Mouse (Mus musculus) heart, embryonic 14.5 days (tissue): ENCODE data around the gene Lrrc46. TPM values are rescaled to one million over a fixed set of nuclear protein-coding genes. Genes with fewer than 3 reads are reported as not detected.

Experiments
- ATAC-seq: fragments of 200-750 bp; cut with Nextera tagmentation; 2 replicates; pipeline ENCODE4 v1.8.0; 2017; ENCODE audit warnings: low read depth, moderate TSS enrichment; ENCODE audit not compliant: insufficient number of reproducible peaks, insufficient read depth, low FRiP score
- H3K27ac ChIP-seq, 2 experiments: fragments of 200-500 bp in 1 of 2; fragments of 300-500 bp in 1 of 2; sonication (generic) in 1 of 2; replicated peaks in 1 of 2; 2 replicates each; pipeline ENCODE4 v1.5.1; 2012 to 2014; ENCODE audit warnings: low read depth in 2 of 2, low read length in 2 of 2, control low read depth in 1 of 2, mild to moderate bottlenecking in 1 of 2, mixed read lengths in 1 of 2; ENCODE audit not compliant: control insufficient read depth in 1 of 2, insufficient read depth in 1 of 2
- H3K27me3 ChIP-seq: fragments of 300-500 bp; sonication (generic); 2 replicates; pipeline ENCODE4 v1.6.1; 2014; ENCODE audit warnings: mild to moderate bottlenecking, low read length, control low read depth; ENCODE audit not compliant: control insufficient read depth, insufficient read depth
- H3K36me3 ChIP-seq: fragments of 300-500 bp; sonication (generic); 2 replicates; pipeline ENCODE4 v1.6.1; 2014; ENCODE audit warnings: mild to moderate bottlenecking, control low read depth, low read length, mixed read lengths; ENCODE audit not compliant: control insufficient read depth, insufficient read depth
- H3K4me1 ChIP-seq, 2 experiments: fragments of 200-500 bp in 1 of 2; fragments of 300-500 bp in 1 of 2; sonication (generic) in 1 of 2; 2 replicates each; pipeline ENCODE4 v1.6.1; 2012 to 2014; ENCODE audit warnings: low read length in 2 of 2, control low read depth in 1 of 2, mixed read lengths in 1 of 2; ENCODE audit not compliant: control insufficient read depth in 2 of 2, insufficient read depth in 2 of 2
- H3K4me2 ChIP-seq: fragments of 300-500 bp; sonication (generic); 2 replicates; pipeline ENCODE4 v1.6.1; 2014; ENCODE audit warnings: mild to moderate bottlenecking, low read length
- H3K4me3 ChIP-seq, 2 experiments: fragments of 200-500 bp in 1 of 2; fragments of 300-500 bp in 1 of 2; sonication (generic) in 1 of 2; 2 replicates each; pipeline ENCODE4 v1.5.1; 2012 to 2014; ENCODE audit warnings: low read length in 2 of 2, mild to moderate bottlenecking in 2 of 2, control low read depth in 1 of 2, low read depth in 1 of 2, moderate library complexity in 1 of 2; ENCODE audit not compliant: control insufficient read depth in 1 of 2, insufficient read depth in 1 of 2
- H3K9ac ChIP-seq: fragments of 300-500 bp; sonication (generic); 2 replicates; pipeline ENCODE4 v1.6.1; 2014; ENCODE audit warnings: mild to moderate bottlenecking, low read length
- H3K9me3 ChIP-seq: fragments of 300-500 bp; sonication (generic); 2 replicates; pipeline ENCODE4 v1.6.1; 2016; ENCODE audit warnings: low read length, control low read depth; ENCODE audit not compliant: control insufficient read depth
- WGBS: fragments of 180-500 bp; shearing (Covaris S2); extraction: QIAGEN DNeasy Blood & Tissue Kit; methylation state at CpG from one replicate; pipeline ENCODE4 v1.1.7; 2014; 5-methylcytosine and 5-hydroxymethylcytosine counted together
- polyA plus RNA-seq: library from polyadenylated mRNA; unstranded; fragments of >200 nt; fragmentation: Nextera tagmentation; extraction: Ambion mirVana; gene quantifications from 2 replicates; pipeline ENCODE4 v1.2.1, GENCODE M21; 2014

The Lrrc46 gene
- polyA plus RNA-seq: 0.35 and 0.54 TPM in 2 replicates

DNA sequence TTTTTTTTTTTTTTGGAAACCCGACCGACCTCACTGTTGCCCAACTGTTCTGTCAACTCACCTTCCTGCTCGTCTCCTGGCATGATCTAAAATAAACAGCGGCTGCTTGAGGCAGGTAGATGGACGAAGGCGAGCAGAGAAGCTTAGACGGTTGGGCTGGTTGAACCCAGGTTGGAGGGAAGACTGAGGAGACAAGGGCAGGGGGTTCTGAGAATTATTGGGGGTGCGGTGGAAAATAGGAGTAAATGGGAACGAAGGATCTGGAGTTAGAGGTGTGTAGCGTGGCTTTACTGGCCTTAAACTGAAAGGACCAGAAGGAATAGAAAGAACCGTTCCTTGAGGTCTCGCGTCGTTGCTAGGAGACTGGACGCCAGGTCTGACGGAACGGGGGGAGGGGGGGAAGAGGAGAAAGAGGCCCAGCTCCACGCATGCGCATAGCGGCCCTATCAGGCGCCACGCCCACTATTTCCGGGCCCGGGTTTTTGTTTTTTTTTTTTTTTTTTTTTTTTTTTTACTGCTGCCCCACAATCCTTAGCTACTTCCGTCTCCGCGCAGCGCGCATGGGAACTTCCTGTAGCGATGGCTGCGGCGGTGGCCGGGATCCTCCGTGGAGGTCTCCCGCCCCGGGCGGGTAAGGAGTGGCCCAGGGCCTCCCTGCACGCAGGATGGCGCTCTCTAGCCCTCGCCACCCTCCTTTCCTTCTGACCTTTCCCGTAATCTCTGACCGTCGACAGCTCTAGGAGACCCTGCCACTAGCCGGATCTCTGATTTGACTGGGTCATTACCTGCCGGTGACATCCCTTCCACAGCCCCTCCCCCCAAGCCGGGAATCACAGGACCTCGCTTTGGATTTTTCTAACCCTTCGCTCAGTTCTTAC, at the start of gene Lrrc46, which contains the start of gene Mrpl10:
Gene Lrrc46 (minus strand): TSS at position 386 of the 878 bp plus-strand sequence.
Gene Mrpl10 (plus strand): TSS at position 539 of the 878 bp plus-strand sequence.
- Histone ChIP-seq H3K9me3 (no peaks in the 10 kb centered on the region), H3K27ac (peak within 1 kb of the TSS; percentile 16 to 30; a peak in 1 of 4 replicates), H3K4me1 (peaks cover 5 to 9% of the 10 kb centered on the region in 2 experiments), H3K27me3 (no peaks in the 10 kb centered on the region), H3K36me3 (peaks cover 19% of the 10 kb centered on the region), H3K4me2 (peak within 1 kb of the TSS; percentile 90), H3K9ac (peak within 1 kb of the TSS; percentile 96), H3K4me3 (peak within 1 kb of the TSS; percentile 84 to 90)
- ATAC-seq: peak; percentile 78
- WGBS: under 1% methylated on average over 48 of the region's 48 CpGs

DNA sequence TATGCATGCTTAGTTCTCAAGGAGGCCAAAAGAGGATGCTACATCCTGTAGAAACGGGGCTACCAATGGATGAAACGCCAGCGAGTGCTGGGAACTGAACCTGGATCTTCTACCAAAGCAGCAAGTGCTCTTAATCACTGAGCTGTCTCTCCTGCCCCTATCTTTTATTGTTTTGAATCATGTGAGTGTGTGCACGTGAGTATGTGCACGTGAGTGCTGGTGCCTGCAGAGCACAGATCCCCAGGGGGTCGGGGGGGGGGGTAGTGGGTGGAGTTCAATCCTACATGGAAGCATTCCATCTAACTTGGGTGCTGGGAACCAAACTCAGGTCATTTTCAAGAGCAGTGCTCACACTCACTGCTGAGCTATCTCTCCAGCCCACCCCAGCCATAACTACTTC, 45.2 kb upstream of the Lrrc46 start:
- 55% methylated on average over 6 of the region's 6 CpGs for WGBS
- ATAC-seq: no peak
- Histone ChIP-seq H3K27me3 (peaks cover 7% of the 10 kb centered on the region), H3K4me2 (no peak overlapping the region), H3K4me1 (peaks cover 2 to 8% of the 10 kb centered on the region in 2 experiments; a peak in 2 of 4 replicates), H3K9ac (no peak overlapping the region), H3K27ac (no peak overlapping the region), H3K4me3 (no peak overlapping the region), H3K36me3 (no peaks in the 10 kb centered on the region), H3K9me3 (peaks cover 8% of the 10 kb centered on the region)

DNA sequence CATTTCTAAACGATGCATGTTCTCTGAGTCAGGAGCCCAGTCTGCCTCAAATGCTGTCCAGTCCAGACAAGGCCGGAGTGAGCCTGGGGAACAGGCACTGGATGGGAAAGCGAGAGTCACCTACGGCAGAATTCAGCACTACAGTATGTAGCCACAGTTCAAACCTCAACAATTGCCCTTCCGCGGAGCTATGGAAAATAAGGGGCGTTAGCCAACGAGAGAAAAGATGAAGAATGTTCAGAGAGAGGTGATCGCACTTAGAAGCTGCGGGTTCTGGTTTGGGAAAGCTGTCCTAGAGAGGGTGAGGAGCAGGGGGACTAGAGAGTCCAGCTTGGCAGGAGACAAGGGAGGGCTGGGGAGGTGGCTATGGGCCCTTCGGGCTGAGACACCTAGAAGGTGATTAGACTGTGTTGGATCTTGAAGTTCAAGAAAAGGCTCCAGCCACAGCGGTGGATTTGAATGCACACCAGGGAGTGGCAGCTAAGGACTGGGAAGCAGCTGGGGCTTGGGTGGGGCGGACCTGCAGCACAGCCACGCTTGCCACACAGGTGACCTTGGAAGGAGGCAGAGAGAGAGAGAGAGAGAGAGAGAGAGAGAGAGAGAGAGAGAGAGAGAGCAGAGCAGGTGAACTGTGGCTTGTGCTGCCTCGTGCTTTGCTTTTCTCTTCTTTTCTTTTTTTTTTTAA, 43.8 kb upstream of the Lrrc46 start:
- H3K27ac ChIP-seq: no peak overlapping the region
- no peak overlapping the region for H3K4me2 ChIP-seq
- no peaks in the 10 kb centered on the region for H3K36me3 ChIP-seq
- peaks cover 8% of the 10 kb centered on the region for H3K9me3 ChIP-seq
- H3K27me3 ChIP-seq: peaks cover 7% of the 10 kb centered on the region
- no peak overlapping the region for H3K4me3 ChIP-seq
- H3K4me1 ChIP-seq: peaks cover 2 to 8% of the 10 kb centered on the region in 2 experiments; a peak in 2 of 4 replicates
- H3K9ac ChIP-seq: no peak overlapping the region
- 81% methylated on average over 15 of the region's 15 CpGs for WGBS
- no peak for ATAC-seq

DNA sequence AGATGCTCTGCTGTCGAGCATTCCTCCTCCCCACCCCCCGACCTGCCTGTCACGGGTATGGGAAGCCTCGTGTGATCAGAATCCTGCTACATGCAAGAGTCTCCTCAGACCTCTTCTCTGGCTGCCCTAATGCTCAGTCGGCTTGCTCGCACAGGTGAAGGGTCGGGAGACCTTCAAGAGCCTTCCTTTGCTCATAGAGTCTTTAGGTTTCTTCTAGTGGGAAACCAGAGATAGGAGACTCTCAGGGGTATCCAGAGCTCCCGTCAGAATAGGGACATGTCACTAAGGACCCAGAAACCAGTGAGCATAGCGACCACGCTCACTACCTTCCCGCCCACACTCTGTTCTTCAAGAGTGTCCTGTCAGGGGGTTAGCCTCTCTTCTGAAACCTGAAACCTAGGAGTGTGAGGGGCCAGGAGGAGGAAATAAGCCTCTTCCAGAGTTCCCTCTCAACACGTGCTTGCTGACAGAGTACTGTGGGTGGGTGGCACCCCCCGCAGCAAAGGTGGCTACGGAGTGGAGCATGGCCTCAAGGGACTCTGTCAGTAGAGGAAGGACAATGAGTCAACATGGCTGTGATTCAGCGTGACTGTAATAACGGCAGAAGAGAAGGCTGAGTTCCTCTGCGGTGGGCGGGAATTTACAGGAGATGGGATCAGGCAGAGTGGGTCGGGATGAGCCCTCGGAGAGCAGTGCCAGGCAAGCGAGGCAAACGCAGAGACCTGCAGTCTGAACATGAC, 42.4 kb upstream of the Lrrc46 start:
- no peak overlapping the region for H3K4me3 ChIP-seq
- peak overlapping the region; percentile 35 for H3K4me2 ChIP-seq
- 17% methylated on average over 22 of the region's 22 CpGs for WGBS
- H3K27ac ChIP-seq: no peak overlapping the region
- peaks cover 7% of the 10 kb centered on the region for H3K27me3 ChIP-seq
- H3K36me3 ChIP-seq: no peaks in the 10 kb centered on the region
- H3K9ac ChIP-seq: 0 out of 2 replicates have a peak overlapping the region, but pooled peaks have one; percentile 16
- peaks cover 2% of the 10 kb centered on the region for H3K9me3 ChIP-seq
- peaks cover 2 to 8% of the 10 kb centered on the region in 2 experiments; a peak in 2 of 4 replicates for H3K4me1 ChIP-seq
- ATAC-seq: no peak

DNA sequence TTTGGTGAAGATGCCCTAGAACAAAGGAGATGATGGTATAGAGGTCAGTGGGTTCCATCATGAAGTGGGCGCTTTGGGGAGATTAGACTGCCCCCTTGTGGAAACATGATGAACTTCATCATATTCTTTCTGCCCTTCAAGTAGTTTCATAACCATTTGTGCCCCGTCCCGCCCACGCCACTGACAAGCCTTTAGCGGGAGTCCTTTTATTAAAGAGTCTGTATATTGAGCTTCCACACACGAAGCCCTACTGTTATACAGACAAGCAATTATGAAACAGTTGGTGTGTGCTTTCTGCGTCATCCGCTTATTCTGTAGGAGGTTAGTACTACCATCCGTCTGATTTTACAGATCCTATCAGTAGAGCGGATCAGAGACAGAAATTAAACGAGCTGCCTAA, 41.8 kb upstream of the Lrrc46 start:
- 35% methylated on average over 11 of the region's 11 CpGs for WGBS
- Histone ChIP-seq H3K9me3 (no peaks in the 10 kb centered on the region), H3K36me3 (no peaks in the 10 kb centered on the region), H3K4me1 (peaks cover 2 to 8% of the 10 kb centered on the region in 2 experiments; a peak in 2 of 4 replicates), H3K9ac (no peak overlapping the region), H3K4me2 (peak overlapping the region; percentile 35), H3K4me3 (no peak overlapping the region), H3K27ac (no peak overlapping the region), H3K27me3 (peaks cover 7% of the 10 kb centered on the region)
- no peak for ATAC-seq

DNA sequence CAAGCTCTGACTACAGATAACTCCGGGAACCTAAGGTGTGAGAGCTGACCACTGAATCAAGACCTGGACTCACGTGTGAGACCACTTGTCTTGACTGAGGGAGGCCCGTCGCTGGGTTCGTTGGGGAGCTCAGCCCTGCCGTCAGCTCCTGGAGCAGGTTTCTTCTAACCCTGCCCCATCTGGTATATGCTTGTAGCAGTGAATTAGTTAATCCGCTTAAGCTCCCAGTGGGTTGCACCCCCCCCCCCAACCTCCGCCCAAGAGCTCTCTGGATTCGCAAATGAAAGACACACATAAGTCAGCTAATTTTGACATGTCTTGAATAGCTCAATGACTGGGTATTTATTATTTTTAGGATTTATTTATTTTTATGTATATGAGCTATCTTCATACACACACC, 39.1 kb upstream of the Lrrc46 start:
- no peak overlapping the region for H3K4me3 ChIP-seq
- peaks cover 2 to 8% of the 10 kb centered on the region in 2 experiments; a peak in 2 of 4 replicates for H3K4me1 ChIP-seq
- peaks cover 7% of the 10 kb centered on the region for H3K27me3 ChIP-seq
- no peak overlapping the region for H3K27ac ChIP-seq
- 14% methylated on average over 9 of the region's 9 CpGs for WGBS
- no peaks in the 10 kb centered on the region for H3K9me3 ChIP-seq
- ATAC-seq: no peak
- no peak overlapping the region for H3K9ac ChIP-seq
- no peak overlapping the region for H3K4me2 ChIP-seq
- no peaks in the 10 kb centered on the region for H3K36me3 ChIP-seq

DNA sequence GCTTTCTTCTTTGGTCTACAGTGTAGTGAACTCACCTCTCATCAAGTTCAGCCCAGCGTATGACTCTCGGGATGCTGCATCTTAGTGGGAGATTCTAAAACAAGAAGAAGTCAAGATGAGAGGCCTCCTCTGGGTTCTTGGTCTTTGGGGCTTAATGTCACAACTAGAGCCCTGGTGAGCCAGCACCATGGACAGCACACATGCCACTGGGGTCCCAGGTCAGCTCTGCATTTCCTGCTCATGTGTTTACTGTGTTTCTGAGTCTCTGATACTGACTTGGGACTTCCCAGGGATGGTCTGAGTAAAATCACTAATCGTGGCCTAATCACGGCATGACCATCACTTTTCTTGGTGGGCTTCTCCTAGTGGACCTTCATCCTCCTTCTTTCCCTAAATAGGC, 37.5 kb upstream of the Lrrc46 start:
- Histone ChIP-seq H3K4me2 (no peak overlapping the region), H3K36me3 (no peaks in the 10 kb centered on the region), H3K4me3 (no peak overlapping the region), H3K4me1 (peaks cover 1 to 6% of the 10 kb centered on the region in 2 experiments; a peak in 2 of 4 replicates), H3K9ac (no peak overlapping the region), H3K27ac (no peak overlapping the region), H3K9me3 (no peaks in the 10 kb centered on the region), H3K27me3 (peaks cover 7% of the 10 kb centered on the region)
- WGBS: 40% methylated on average over 4 of the region's 4 CpGs
- ATAC-seq: no peak
